Mouse (Mus musculus) liver, adult 2 months (tissue): ENCODE measurements around the gene Itga10. TPM values are rescaled to one million over a fixed set of nuclear protein-coding genes. Genes with fewer than 3 reads are reported as not detected.

ENCODE experiments used
- DNase-seq: peaks from one replicate; pipeline ENCODE4 v3.0.0-alpha.2; 2011; ENCODE audit warnings: low read depth, low spot score; ENCODE audit errors: extremely low read depth
- H3K27ac ChIP-seq: fragments of 200-500 bp; replicated peaks from 2 replicates; pipeline ENCODE4 v1.5.1; 2012; ENCODE audit warnings: low read depth, mild to moderate bottlenecking, control low read depth, inconsistent platforms, low read length; ENCODE audit not compliant: insufficient read depth
- H3K27me3 ChIP-seq: fragments of 200-500 bp; 2 replicates; pipeline ENCODE4 v1.6.1; 2012; ENCODE audit warnings: mild to moderate bottlenecking, moderate library complexity, low read length, inconsistent platforms; ENCODE audit not compliant: control insufficient read depth, insufficient read depth
- H3K36me3 ChIP-seq: fragments of 200-500 bp; 2 replicates; pipeline ENCODE4 v1.6.1; 2012; ENCODE audit warnings: low read length, inconsistent platforms; ENCODE audit not compliant: control insufficient read depth, insufficient read depth
- H3K4me1 ChIP-seq: fragments of 200-500 bp; 2 replicates; pipeline ENCODE4 v1.6.1; 2011; ENCODE audit warnings: low read length; ENCODE audit not compliant: control insufficient read depth, insufficient read depth
- H3K4me3 ChIP-seq: fragments of 200-500 bp; 2 replicates; pipeline ENCODE4 v1.5.1; 2011; ENCODE audit warnings: low read depth, mild to moderate bottlenecking, control low read depth, low read length, moderate library complexity; ENCODE audit not compliant: insufficient read depth
- H3K79me2 ChIP-seq: fragments of 200-500 bp; 2 replicates; pipeline ENCODE4 v1.6.1; 2012; ENCODE audit warnings: inconsistent platforms, mild to moderate bottlenecking, low read length, moderate library complexity; ENCODE audit not compliant: control insufficient read depth, insufficient read depth
- H3K9ac ChIP-seq: fragments of 200-500 bp; 2 replicates; pipeline ENCODE4 v1.6.1; 2012; ENCODE audit warnings: low read depth, mild to moderate bottlenecking, control low read depth, inconsistent platforms, low read length
- CTCF ChIP-seq: fragments of 200-500 bp; IDR thresholded peaks from 2 replicates; pipeline ENCODE4 v1.5.1; 2011; ENCODE audit warnings: low read depth, low read length, control low read depth
- POLR2A ChIP-seq: fragments of 200-500 bp; IDR thresholded peaks from 2 replicates; pipeline ENCODE4 v1.6.1; 2011; ENCODE audit warnings: low read length, control low read depth; ENCODE audit not compliant: insufficient read depth; ENCODE audit errors: extremely low read depth
- WGBS: fragments of 180-500 bp; shearing (Covaris S2); methylation state at CpG from one replicate; pipeline ENCODE4 v1.1.7; 2018; 5-methylcytosine and 5-hydroxymethylcytosine counted together
- polyA plus RNA-seq: library from polyadenylated mRNA; depleted of rRNA; stranded (reverse); fragments of >200 nt; gene quantifications from 2 replicates; pipeline ENCODE4 v1.2.3, GENCODE M21; 2012
- total RNA-seq: library from RNA; depleted of rRNA; stranded (reverse); fragments of >200 nt; gene quantifications from 2 replicates; pipeline ENCODE4 v1.2.3, GENCODE M21; 2014

Itga10 gene
- total and polyA plus RNA-seq, 2 experiments, result 0.18 to 0.57 TPM

- Histone ChIP-seq H3K4me1 (peaks cover 14% of the 10 kb centered on the region), H3K27ac (peak overlapping the region; percentile 50), H3K4me3 (peak overlapping the region; percentile 96), H3K36me3 (peaks cover 20% of the 10 kb centered on the region; the same call in 1 of the 2 replicates), H3K79me2 (peaks cover 4% of the 10 kb centered on the region; the same call in 1 of the 2 replicates), H3K9ac (peak overlapping the region; percentile 97), H3K27me3 (no peaks in the 10 kb centered on the region)
- no peak for DNase-seq
- 6% methylated on average over 15 of the region's 15 CpGs for WGBS
- TF ChIP-seq POLR2A (no peak), CTCF (no peak)
Measured at GRCm38 (mm10) chr3:96635906-96636305, 9.5 kb upstream of the Itga10 start.

- H3K4me1 ChIP-seq, result peaks cover 14% of the 10 kb centered on the region
- peak overlapping the region; percentile 97 for H3K9ac ChIP-seq
- H3K79me2 ChIP-seq, result peaks cover 4% of the 10 kb centered on the region; the same call in 1 of the 2 replicates
- no peaks in the 10 kb centered on the region for H3K27me3 ChIP-seq
- H3K4me3 ChIP-seq, result peak overlapping the region; percentile 0; the same call in 1 of the 2 replicates
- no peak overlapping the region for H3K27ac ChIP-seq
- peaks cover 18% of the 10 kb centered on the region; the same call in 1 of the 2 replicates for H3K36me3 ChIP-seq
- no peak for DNase-seq
- WGBS, result 66% methylated on average over 11 of the region's 11 CpGs
- TF ChIP-seq CTCF (no peak), POLR2A (no peak)
Measured at GRCm38 (mm10) chr3:96636448-96636847, 8.9 kb upstream of the Itga10 start.

- TF ChIP-seq CTCF, result peak; percentile 69
- no peak for TF ChIP-seq POLR2A
- Histone ChIP-seq H3K79me2 (peaks cover 4% of the 10 kb centered on the region; the same call in 1 of the 2 replicates), H3K36me3 (peaks cover 15% of the 10 kb centered on the region; the same call in 1 of the 2 replicates), H3K4me3 (no peak overlapping the region), H3K9ac (no peak overlapping the region), H3K27me3 (no peaks in the 10 kb centered on the region), H3K27ac (no peak overlapping the region), H3K4me1 (peaks cover 14% of the 10 kb centered on the region)
- peak; percentile 59 for DNase-seq
- 92% methylated on average over 1 of the region's 1 CpGs for WGBS
Measured at GRCm38 (mm10) chr3:96639219-96639618, 6.2 kb upstream of the Itga10 start.

- Histone ChIP-seq H3K4me3 (no peak overlapping the region), H3K27ac (peak overlapping the region; percentile 82), H3K9ac (no peak overlapping the region), H3K4me1 (peaks cover 16% of the 10 kb centered on the region), H3K27me3 (no peaks in the 10 kb centered on the region), H3K36me3 (peaks cover 9% of the 10 kb centered on the region; the same call in 1 of the 2 replicates), H3K79me2 (no peaks in the 10 kb centered on the region; the same call in 1 of the 2 replicates)
- TF ChIP-seq CTCF (no peak), POLR2A (no peak)
- peak; percentile 82 for DNase-seq
- 32% methylated on average over 3 of the region's 3 CpGs for WGBS
Measured at GRCm38 (mm10) chr3:96647365-96647764, 2.0 kb downstream of the Itga10 start.

GRCm38 (mm10) chr3:96660901-96661300 is 15.5 kb downstream of the Itga10 start:
- H3K79me2 ChIP-seq, result no peaks in the 10 kb centered on the region
- 72% methylated on average over 2 of the region's 2 CpGs for WGBS

GRCm38 (mm10) chr3:96662731-96663316 is 17.4 kb downstream of the Itga10 start:
- H3K27ac ChIP-seq, result no peak overlapping the region
- no peaks in the 10 kb centered on the region for H3K36me3 ChIP-seq
- TF ChIP-seq CTCF (no peak), POLR2A (no peak)
- 67% methylated on average over 8 of the region's 8 CpGs for WGBS
- H3K4me1 ChIP-seq, result peaks cover 2% of the 10 kb centered on the region
- no peak for DNase-seq
- no peak overlapping the region for H3K4me3 ChIP-seq
- H3K9ac ChIP-seq, result no peak overlapping the region
- H3K79me2 ChIP-seq, result no peaks in the 10 kb centered on the region
- no peaks in the 10 kb centered on the region for H3K27me3 ChIP-seq

More at GRCm38 (mm10) chr3:96660901-96661300, 15.5 kb downstream of the Itga10 start:
- no peak for DNase-seq
- TF ChIP-seq POLR2A (no peak), CTCF (no peak)
- H3K4me3 ChIP-seq, result no peak overlapping the region
- H3K27me3 ChIP-seq, result no peaks in the 10 kb centered on the region
- H3K36me3 ChIP-seq, result no peaks in the 10 kb centered on the region; the same call in 1 of the 2 replicates
- no peak overlapping the region for H3K27ac ChIP-seq
- H3K4me1 ChIP-seq, result peaks cover 2% of the 10 kb centered on the region
- no peak overlapping the region for H3K9ac ChIP-seq
